Mouse (Mus musculus): Measurements from ENCODE around the gene 5730455P16Rik. TPM values are rescaled to one million over a fixed set of nuclear protein-coding genes. Genes with fewer than 3 reads are reported as not detected.
"Not testable (repeated sequence)": the region's sequence is repeated elsewhere in the genome, so short reads cannot be mapped to it uniquely, and the experiment has no call there.

Gene 5730455P16Rik
- polyA plus RNA-seq, 1 experiment, result 31.0 TPM

- TF ChIP-seq EP300 (IDR thresholded peaks at IDR 0.05; ENCODE audit: insufficient read depth, low read depth, low read length), result no peak
- no peak for TF ChIP-seq CTCF (IDR thresholded peaks at IDR 0.05; ENCODE audit: low read depth, low read length)
- no peak for TF ChIP-seq POLR2A (IDR thresholded peaks at IDR 0.05; ENCODE audit: insufficient read depth, low read length)
- Histone ChIP-seq H3K9me3 (replicated peaks; ENCODE audit: control insufficient read depth, insufficient read depth, low read length, poor library complexity, severe bottlenecking) (no peaks in the 10 kb centered on the region), H3K36me3 (ENCODE audit: control insufficient read depth, insufficient read depth, low read length, poor library complexity, severe bottlenecking) (peaks cover 41% of the 10 kb centered on the region)
These were observed 5.8 kb upstream of the 5730455P16Rik start for GRCm38 (mm10) chr11:80383626-80384046.

GRCm38 (mm10) chr11:80383019-80383625 lies 5.3 kb upstream of the 5730455P16Rik start, which contains the start of gene Zfp207:
Gene Zfp207 (plus strand): TSS chr11:80383279.
- TF ChIP-seq EP300 (IDR thresholded peaks at IDR 0.05; ENCODE audit: insufficient read depth, low read depth, low read length) (peak; percentile 48; the same call in 1 of the 2 replicates), CTCF (IDR thresholded peaks at IDR 0.05; ENCODE audit: low read depth, low read length) (no peak), POLR2A (IDR thresholded peaks at IDR 0.05; ENCODE audit: insufficient read depth, low read length) (peak; percentile 91)
- H3K27me3 ChIP-seq (ENCODE audit: control insufficient read depth, insufficient read depth, low read length, poor library complexity, severe bottlenecking), result no peaks in the 10 kb centered on the region
- peaks cover 36% of the 10 kb centered on the region for H3K36me3 ChIP-seq (ENCODE audit: control insufficient read depth, insufficient read depth, low read length, poor library complexity, severe bottlenecking)
- peak within 1 kb of the TSS; percentile 97 for H3K9ac ChIP-seq (ENCODE audit: low read depth, poor library complexity, severe bottlenecking)
- H3K27ac ChIP-seq (ENCODE audit: insufficient read depth, low read length), result peak within 1 kb of the TSS; percentile 46
- H3K4me1 ChIP-seq (ENCODE audit: control insufficient read depth, insufficient read depth, low read length), result peaks cover 2% of the 10 kb centered on the region
- H3K4me3 ChIP-seq (ENCODE audit: low read depth, low read length), result peak within 1 kb of the TSS; percentile 95
- no peaks in the 10 kb centered on the region for H3K9me3 ChIP-seq (replicated peaks; ENCODE audit: control insufficient read depth, insufficient read depth, low read length, poor library complexity, severe bottlenecking)

More at GRCm38 (mm10) chr11:80383626-80384046, 5.8 kb upstream of the 5730455P16Rik start:
- Histone ChIP-seq H3K4me3 (ENCODE audit: low read depth, low read length) (peak overlapping the region; percentile 95), H3K27me3 (ENCODE audit: control insufficient read depth, insufficient read depth, low read length, poor library complexity, severe bottlenecking) (no peaks in the 10 kb centered on the region), H3K4me1 (ENCODE audit: control insufficient read depth, insufficient read depth, low read length) (peaks cover 2% of the 10 kb centered on the region), H3K9ac (ENCODE audit: low read depth, poor library complexity, severe bottlenecking) (peak overlapping the region; percentile 97), H3K27ac (ENCODE audit: insufficient read depth, low read length) (peak overlapping the region; percentile 21)

- Histone ChIP-seq H3K9me3 (replicated peaks; ENCODE audit: control insufficient read depth, insufficient read depth, low read length, poor library complexity, severe bottlenecking) (no peaks in the 10 kb centered on the region), H3K9ac (ENCODE audit: low read depth, poor library complexity, severe bottlenecking) (peak overlapping the region; percentile 97), H3K36me3 (ENCODE audit: control insufficient read depth, insufficient read depth, low read length, poor library complexity, severe bottlenecking) (peaks cover 31% of the 10 kb centered on the region), H3K27me3 (ENCODE audit: control insufficient read depth, insufficient read depth, low read length, poor library complexity, severe bottlenecking) (no peaks in the 10 kb centered on the region), H3K27ac (ENCODE audit: insufficient read depth, low read length) (peak overlapping the region; percentile 46), H3K4me3 (ENCODE audit: low read depth, low read length) (peak overlapping the region; percentile 95), H3K4me1 (ENCODE audit: control insufficient read depth, insufficient read depth, low read length) (peaks cover 2% of the 10 kb centered on the region)
- TF ChIP-seq CTCF (IDR thresholded peaks at IDR 0.05; ENCODE audit: low read depth, low read length) (no peak), POLR2A (IDR thresholded peaks at IDR 0.05; ENCODE audit: insufficient read depth, low read length) (no peak), EP300 (IDR thresholded peaks at IDR 0.05; ENCODE audit: insufficient read depth, low read depth, low read length) (no peak)
These were observed 4.8 kb upstream of the 5730455P16Rik start for GRCm38 (mm10) chr11:80382626-80383018.

- not testable (repeated sequence) for H3K4me1 ChIP-seq (ENCODE audit: control insufficient read depth, insufficient read depth, low read length); H3K4me3 ChIP-seq (ENCODE audit: low read depth, low read length); H3K27ac ChIP-seq (ENCODE audit: insufficient read depth, low read length); H3K36me3 ChIP-seq (ENCODE audit: control insufficient read depth, insufficient read depth, low read length, poor library complexity, severe bottlenecking); H3K27me3 ChIP-seq (ENCODE audit: control insufficient read depth, insufficient read depth, low read length, poor library complexity, severe bottlenecking); H3K9me3 ChIP-seq (replicated peaks; ENCODE audit: control insufficient read depth, insufficient read depth, low read length, poor library complexity, severe bottlenecking); H3K9ac ChIP-seq (ENCODE audit: low read depth, poor library complexity, severe bottlenecking)
These were observed 1.4 kb upstream of the 5730455P16Rik start for GRCm38 (mm10) chr11:80379184-80379583.

GRCm38 (mm10) chr11:80378452-80379068 lies 726 bp upstream of the 5730455P16Rik start:
- Histone ChIP-seq H3K9ac (ENCODE audit: low read depth, poor library complexity, severe bottlenecking) (peak overlapping the region; percentile 95), H3K4me3 (ENCODE audit: low read depth, low read length) (peak overlapping the region; percentile 70)
- not testable (repeated sequence) for H3K4me1 ChIP-seq (ENCODE audit: control insufficient read depth, insufficient read depth, low read length); H3K27ac ChIP-seq (ENCODE audit: insufficient read depth, low read length); H3K9me3 ChIP-seq (replicated peaks; ENCODE audit: control insufficient read depth, insufficient read depth, low read length, poor library complexity, severe bottlenecking); H3K36me3 ChIP-seq (ENCODE audit: control insufficient read depth, insufficient read depth, low read length, poor library complexity, severe bottlenecking); H3K27me3 ChIP-seq (ENCODE audit: control insufficient read depth, insufficient read depth, low read length, poor library complexity, severe bottlenecking)

- H3K27ac ChIP-seq (ENCODE audit: insufficient read depth, low read length), result no peak overlapping the region
- H3K4me3 ChIP-seq (ENCODE audit: low read depth, low read length), result no peak overlapping the region
- no peaks in the 10 kb centered on the region for H3K4me1 ChIP-seq (ENCODE audit: control insufficient read depth, insufficient read depth, low read length)
- no peaks in the 10 kb centered on the region for H3K27me3 ChIP-seq (ENCODE audit: control insufficient read depth, insufficient read depth, low read length, poor library complexity, severe bottlenecking)
- TF ChIP-seq POLR2A (IDR thresholded peaks at IDR 0.05; ENCODE audit: insufficient read depth, low read length) (no peak), EP300 (IDR thresholded peaks at IDR 0.05; ENCODE audit: insufficient read depth, low read depth, low read length) (no peak), CTCF (IDR thresholded peaks at IDR 0.05; ENCODE audit: low read depth, low read length) (no peak)
- H3K9ac ChIP-seq (ENCODE audit: low read depth, poor library complexity, severe bottlenecking), result peak overlapping the region; percentile 95
- peaks cover 14% of the 10 kb centered on the region for H3K36me3 ChIP-seq (ENCODE audit: control insufficient read depth, insufficient read depth, low read length, poor library complexity, severe bottlenecking)
- no peaks in the 10 kb centered on the region for H3K9me3 ChIP-seq (replicated peaks; ENCODE audit: control insufficient read depth, insufficient read depth, low read length, poor library complexity, severe bottlenecking)
These were observed 1.2 kb downstream of the 5730455P16Rik start for GRCm38 (mm10) chr11:80376651-80377050.
